Mouse (Mus musculus): ENCODE data around the gene Ntm.

Ntm gene

DNA sequence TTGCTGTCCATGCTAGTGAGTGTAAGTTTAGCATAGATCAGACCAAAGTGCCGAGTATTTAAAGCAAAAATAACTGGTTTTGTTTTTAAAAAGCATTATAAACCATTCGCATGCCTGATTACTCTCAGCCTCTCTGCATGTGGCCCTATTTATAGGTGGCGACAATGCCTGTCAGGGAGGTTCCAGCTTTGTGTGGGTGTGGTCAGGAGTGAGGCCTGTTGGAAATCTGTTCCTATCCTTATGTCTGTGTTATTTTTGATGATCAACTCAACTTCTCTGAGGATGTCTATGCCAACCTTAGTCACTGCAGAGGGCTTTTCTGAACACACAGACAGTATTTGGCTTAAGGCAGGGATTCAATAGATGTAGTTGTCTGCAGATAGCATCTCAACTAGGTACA is 78.9 kb downstream of the Ntm start:
- DNase-seq (ENCODE audit: low read depth): no peak

DNA sequence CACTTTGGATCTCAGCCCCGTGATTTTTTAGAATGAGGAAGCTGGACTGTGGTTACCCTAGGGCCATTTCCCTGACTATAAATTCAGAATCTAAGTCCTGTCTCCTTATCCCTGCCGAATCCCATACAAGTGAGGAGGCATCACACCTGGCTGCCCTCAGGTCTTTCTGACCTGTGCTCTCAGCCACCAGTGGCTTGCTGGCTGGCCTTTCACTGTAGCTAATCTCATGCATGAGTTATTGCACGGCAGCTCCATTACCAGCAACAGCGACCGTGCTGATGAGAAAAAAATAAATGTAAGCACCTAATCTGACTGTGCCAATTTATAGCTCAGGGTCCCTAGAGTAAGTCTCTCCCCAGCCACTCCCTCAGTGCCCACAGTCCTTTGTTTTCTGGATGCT is 81.3 kb downstream of the Ntm start:
- DNase-seq (ENCODE audit: low read depth): no peak

DNA sequence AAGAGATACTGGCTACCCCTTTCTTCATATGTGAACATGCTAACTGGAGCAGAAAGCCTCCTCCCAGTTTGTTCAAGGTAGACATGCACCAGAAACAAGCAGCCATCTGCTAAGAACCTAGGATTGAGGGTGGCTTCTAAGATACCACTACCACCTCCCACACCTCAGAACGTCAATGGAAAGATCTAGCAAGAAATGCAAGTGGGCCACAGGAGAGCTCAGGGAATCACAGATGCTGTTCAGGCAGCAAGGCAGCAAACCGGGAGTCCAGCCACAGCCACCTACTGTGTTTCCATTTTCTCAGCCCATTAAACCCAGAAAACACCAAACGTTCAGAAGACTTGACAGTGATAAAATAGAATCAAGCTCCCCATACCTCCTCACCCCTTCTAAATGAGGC is 85.4 kb downstream of the Ntm start:
- no peak for DNase-seq (ENCODE audit: low read depth)

DNA sequence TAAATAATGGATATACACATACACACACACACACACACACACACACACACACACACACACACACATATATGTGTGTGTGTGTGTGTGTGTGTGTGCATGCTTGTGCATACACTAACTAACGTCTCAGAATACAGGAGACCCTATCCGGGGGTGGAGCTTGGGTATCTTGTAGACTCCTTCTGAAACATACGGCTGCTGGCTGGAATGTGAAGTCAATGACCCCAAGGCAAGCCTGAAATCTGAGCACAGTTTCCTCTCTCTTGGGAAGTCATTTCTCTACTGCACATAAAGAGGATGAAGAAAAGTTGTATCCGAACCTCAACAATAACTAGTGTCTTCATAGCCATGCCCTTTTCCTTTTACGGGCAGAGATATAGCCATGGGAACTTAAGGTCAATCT is 95.2 kb downstream of the Ntm start:
- DNase-seq (ENCODE audit: low read depth): no peak

DNA sequence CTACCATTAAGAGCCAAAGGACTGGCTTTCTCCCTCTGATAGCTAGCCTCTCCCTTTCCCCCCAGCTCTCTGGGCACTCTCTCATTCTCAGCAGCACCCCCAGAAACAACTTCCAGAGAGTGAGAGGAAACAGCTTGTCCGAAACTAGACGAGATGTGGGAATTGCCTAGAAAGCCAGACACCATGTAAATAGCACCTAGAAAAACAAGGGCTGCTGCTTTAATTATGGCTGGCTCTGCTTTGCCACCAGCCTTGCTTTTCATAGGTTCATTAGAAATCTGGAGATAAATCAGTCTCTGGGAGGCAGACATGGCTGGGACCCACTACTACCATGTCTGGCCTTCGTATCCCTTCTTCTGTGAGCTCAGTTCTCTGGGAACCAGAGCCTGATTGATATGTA is 96.1 kb downstream of the Ntm start:
- DNase-seq (ENCODE audit: low read depth): no peak

DNA sequence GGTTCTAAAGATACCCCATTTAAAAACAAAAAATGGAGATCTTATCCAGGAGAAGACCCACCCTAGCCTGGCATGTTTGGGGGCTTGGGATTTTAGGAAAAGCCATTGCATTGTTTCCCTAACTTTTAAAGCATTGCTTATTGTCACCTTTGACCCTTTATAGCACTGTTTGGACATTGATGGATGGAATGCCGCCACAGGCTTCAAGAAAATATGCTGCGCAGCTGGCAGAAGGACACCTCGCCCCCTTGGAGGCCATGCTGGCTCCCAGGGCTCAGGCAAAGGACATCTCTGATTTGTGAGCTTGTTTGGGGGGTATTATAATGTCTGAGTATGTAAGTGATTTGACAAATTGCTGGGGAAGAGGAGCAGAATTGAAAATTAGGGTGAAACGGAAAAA is 96.8 kb downstream of the Ntm start:
- DNase-seq (ENCODE audit: low read depth): no peak

DNA sequence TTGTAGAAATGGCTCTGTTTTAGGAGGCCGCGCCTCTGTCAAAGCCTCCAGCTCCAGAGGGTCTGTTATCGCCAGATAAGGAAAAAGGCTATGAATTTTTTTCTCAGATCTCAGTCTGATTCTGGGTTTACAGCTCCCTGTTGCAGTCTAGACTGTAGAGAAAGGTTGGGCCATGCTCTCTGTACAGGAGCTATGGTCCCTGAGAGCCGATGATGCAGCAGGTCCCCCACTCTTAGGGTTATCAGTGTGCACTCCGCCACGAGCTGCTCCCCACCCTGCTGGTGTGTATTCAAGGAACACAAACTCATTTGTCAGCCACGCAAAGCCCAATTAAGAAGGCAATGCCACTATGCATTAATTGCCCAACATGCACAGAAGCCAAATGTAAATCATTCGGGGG is 97.4 kb downstream of the Ntm start:
- no peak for DNase-seq (ENCODE audit: low read depth)

DNA sequence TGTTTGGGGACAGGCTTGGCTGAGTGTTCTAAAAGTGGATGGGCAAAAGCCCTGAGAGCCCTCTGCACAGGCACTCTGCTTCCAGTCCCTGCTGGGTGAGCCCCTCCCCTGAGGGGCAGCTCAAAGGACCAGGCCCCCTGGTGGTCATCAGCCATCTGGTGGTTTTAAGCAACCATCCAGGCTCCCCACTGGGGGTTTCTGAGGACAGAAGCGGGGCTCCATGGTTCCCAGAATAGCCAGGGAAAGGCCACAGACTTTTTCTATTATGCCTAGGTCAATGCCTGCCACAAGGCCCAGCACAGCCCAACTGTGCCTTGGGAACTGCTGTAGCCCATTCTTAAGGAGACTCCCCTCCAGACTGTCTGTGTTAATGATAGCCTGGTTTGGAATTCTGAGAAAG is 98.1 kb downstream of the Ntm start:
- no peak for DNase-seq (ENCODE audit: low read depth)

DNA sequence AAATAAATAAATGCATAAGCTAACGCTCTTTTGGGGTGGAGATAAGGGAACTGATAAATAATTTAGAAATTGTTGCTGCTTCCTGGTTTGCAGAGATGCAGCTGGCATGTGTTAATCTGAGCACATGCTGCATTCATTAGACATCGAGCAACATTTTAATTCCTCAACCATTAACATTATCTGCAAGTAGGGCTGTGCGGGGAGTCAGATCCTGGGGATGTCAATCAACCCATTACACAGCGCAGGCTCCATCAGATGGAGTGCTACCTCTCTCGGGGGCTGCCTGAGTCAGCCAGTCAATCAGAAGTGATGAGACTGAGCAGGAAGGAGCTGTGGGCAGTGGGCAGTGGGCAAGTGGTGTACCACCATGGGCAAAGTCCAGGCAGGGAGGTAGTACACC is 100.5 kb downstream of the Ntm start:
- no peak for DNase-seq (ENCODE audit: low read depth)

DNA sequence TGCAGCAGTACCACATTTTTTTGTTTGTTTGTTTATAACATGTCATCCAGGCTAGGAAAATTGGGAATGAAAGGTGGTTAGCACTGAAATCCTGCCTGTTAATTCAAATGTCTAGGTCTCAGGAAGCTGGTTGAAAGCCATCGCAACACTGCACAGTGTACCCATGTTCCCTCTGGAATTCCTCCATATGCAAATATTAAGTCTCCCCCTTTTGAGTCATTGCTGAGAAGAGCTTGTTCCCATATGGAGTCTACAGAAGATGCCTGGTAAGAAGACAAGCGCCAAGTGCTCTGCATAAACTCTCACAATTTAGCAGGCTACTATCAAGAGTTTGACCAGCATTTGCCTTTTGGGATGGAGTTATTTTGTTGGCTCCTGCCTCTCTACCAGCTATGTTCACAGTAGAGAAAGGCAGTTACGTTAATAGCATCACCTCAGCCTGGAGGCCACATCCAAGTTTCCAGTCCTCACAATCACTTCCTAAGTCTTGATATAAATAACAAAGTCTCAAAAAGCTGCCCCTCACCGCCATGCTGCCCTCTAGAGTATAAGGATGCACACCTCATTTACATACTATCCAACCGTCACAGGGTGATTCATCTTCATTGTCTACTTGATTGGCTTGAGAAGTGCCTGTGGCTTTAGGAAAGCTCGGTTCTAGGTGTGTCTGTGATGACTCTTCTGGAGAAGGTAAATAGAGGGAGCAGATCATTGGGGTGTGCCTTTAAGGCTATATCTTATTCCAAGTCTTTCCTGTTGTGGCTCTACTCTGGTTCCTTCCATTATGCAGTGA is 103.5 kb downstream of the Ntm start:
- no peak for DNase-seq (ENCODE audit: low read depth)

DNA sequence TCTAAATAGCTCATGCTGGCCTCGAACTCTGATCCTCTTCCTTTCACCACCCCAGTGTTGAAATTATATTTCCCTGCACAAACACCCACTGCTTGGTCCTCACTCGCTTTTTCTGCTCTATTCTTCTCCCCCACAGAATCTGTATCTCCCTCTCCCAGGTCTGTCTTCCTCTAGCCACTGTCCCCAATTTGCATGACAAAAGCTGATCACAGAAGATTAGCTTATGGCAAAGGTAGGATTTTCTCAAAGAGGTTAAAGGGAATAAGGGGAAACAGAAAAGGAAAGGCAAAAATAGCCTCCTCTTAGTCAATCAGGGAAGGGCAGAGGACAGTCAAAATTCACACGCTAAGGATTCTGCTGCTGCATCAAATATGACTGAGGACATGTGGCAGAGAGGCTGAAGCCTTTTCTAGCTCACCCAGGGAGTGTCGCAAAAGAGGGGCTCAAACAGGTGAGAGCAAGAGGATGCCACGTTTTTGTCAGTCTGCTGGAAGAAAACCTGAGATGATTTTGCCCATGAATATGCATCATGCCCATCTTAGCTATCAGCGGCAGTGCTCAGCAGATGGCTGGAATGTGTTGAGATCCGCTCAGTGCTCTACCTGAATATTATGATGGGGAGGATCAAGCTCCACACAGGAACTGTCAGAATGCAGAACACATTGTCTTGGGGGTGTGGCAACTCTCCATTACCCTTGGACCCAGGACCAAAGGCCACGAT is 114.0 kb downstream of the Ntm start:
- DNase-seq (ENCODE audit: low read depth): no peak

DNA sequence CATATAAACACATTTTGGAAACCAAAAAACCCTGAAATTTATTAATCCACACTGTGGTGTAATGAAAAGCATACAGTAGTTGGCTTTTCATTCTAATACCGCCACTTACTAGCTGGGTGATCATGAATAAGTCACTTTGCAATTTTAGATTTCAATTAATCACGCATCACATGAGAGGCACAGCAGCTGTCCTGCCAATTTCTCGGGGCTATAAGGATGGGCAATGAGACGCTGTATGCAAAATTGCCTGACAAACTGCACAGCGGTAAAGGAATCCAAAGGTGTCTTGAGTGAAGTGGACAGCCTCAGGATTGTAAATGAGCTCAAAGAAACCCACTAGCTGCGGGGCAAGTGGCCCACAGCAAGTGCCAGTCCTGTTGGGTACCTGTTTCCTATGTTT is 125.6 kb downstream of the Ntm start:
- DNase-seq (ENCODE audit: low read depth): no peak

DNA sequence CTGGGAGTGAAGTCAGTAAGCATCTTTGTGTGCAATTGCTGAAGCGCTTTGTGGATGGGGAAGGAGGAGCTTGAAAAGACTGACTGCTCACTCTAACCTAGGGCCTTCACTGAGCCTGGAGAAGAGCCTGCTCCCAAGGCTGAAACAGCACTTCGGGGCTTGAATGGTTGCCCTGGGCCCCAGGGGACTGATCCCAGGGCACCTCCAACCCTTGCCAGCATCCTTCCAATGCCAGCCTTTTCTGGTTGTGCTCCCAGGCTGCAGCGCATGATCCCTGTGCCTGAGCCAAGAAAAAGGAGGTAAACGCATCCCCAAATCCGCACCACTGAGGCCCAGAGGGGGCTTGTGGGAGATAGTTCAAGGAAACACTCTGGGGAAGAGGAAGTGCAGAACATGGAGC is 128.0 kb downstream of the Ntm start:
- no peak for DNase-seq (ENCODE audit: low read depth)

DNA sequence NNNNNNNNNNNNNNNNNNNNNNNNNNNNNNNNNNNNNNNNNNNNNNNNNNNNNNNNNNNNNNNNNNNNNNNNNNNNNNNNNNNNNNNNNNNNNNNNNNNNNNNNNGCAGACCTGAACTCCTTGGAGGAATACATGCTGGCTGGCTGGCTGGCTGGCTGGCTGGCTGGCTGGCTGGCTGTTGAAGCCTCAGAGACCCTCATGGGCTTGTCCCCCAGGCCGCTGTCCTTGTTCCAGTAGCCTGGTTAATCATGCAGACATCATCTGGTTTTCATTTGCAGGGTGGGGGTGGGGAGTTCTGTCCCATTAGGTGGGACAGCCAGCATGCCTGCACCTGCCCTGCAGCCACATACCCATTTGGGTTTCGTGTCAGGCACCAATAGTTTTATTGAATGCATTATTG is 129.2 kb downstream of the Ntm start:
- no peak for DNase-seq (ENCODE audit: low read depth)

DNA sequence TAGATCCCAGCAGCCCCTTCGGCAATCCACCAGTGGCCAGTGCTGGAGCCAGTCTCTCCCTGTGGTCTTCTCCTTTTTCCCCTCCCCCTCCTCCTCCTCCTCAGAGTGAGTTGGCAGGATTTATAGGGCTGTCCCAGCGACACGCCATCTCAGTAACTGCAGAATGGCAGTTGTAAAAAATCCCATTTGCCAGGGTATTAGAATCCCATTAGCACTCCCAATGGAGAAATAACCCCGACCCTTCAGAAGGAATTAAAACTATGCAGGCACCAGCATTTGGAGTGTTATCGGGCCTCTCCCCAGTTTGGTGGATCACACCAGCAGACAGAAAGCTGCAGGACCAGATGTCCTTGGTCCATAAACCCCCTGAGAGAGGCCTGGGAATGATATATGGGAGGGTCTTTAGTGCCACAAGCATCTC is 135.7 kb downstream of the Ntm start:
- no peak for DNase-seq (ENCODE audit: low read depth)

DNA sequence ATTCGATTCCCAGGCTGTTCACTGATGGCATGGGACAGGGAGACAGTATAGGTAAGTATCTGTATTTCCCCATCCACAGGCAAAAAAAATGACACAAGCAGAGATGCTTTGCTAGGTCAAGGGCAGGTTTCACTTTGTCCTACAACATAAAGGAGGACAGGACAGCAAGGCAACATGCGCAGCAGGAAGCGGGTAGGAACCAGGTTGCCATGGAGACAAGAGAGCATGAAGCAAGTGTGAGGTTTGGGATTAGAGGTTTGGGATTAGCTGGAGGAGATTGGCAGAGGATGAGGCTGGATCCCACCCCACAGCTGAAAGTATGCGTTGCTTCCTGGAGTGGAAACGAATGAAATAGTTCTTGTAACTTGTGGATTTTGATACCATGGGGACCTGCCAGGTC is 137.7 kb downstream of the Ntm start:
- no peak for DNase-seq (ENCODE audit: low read depth)

DNA sequence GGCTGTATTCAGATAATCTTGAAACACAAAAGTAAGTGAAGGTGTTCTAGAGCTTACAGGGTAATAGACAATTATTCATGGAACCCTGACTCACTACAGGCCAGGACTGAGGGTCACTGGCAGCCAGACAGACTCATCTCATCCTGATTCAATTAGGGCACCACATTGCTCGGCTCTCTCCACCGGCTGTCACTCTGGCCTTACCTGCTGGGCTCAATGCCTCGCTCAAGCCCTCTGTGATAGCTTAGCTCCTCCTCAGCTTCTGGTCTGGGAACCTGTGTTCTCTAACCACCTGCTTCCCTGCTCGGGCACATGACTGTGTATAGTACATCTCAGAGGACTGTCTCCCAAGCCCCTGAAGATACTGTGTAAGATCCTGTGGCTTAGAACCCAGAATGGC is 139.2 kb downstream of the Ntm start:
- DNase-seq (ENCODE audit: low read depth): no peak

DNA sequence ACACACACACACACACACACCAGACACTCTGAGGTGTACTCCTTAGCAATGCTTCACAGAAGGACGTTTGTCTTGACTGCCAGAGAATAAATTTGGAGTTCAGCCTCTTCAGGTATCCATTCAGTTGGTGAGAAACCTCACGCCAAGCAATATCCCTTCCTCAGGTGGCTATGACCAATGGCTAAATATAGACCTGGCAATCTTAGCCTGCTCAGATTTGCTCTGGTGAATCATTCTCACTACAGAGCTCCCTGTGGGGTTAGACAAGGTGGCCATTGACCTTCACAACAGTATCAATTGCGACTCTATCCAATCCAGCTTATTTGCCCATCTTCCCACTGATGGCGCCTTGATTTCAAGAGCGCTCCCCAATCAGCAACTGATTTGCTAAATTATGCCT is 150.3 kb downstream of the Ntm start:
- DNase-seq (ENCODE audit: low read depth): no peak

DNA sequence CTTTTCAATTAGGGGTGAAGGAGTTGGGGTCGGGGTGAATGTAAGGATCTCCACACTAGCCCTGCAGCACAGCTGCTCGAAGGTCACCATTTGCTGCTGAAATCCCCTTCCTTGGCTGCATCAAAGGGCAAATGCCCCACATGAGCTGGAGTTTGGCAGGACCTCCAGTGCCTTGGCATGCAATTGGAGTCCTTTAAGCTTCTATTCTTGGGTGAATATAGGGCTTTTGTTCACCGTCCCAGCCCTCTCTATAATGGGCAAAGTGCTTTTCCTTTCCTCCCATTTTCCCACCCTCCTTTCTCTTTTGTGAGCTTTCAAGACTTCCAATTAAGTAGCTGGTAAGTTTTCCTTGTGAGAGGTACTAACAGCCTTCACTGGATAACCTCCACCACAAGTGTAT is 156.2 kb downstream of the Ntm start:
- DNase-seq (ENCODE audit: low read depth): no peak

DNA sequence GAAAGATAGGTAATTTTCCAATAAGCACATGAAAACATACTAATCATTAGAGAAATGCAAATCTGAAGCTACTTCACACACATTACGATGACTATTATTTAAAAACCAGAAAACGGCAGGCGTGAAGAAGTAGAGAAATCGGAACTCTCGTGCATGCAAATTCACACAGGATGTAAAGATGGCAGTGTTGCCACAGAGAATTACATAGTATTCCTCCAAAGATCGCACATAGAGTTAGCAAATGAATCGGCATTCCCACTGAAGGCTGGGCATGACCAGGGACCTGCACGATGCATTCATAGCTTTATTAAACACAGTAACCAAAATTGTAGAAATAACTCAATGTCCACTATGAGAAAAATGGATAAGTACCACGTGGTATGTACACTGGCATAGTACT is 158.5 kb downstream of the Ntm start:
- DNase-seq (ENCODE audit: low read depth): no peak

DNA sequence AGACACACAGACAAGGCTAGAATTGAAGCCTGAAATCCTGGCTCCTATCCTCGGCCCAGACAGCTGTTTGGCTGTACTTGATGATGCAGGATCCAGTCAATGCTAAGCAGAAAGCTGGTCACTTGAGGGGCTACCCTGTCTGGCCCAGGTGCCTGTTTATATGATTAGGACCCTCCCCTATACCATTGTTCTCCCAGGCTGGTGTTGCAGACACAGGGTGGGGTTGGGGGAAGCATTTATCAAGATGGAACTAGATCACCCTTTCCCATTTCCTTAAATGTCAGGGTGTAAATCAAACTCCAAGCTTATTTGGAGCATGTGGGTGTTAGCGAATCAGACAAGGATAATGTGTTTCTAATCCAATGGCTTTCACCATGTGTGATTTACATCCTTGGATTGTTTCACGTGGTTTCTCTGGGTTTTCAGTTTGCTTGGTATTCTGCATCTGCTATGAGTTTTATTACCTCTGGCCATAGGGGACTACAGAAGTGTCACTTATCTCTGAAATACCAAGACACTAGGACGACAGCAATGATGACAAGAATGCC is 159.1 kb downstream of the Ntm start:
- no peak for DNase-seq (ENCODE audit: low read depth)

DNA sequence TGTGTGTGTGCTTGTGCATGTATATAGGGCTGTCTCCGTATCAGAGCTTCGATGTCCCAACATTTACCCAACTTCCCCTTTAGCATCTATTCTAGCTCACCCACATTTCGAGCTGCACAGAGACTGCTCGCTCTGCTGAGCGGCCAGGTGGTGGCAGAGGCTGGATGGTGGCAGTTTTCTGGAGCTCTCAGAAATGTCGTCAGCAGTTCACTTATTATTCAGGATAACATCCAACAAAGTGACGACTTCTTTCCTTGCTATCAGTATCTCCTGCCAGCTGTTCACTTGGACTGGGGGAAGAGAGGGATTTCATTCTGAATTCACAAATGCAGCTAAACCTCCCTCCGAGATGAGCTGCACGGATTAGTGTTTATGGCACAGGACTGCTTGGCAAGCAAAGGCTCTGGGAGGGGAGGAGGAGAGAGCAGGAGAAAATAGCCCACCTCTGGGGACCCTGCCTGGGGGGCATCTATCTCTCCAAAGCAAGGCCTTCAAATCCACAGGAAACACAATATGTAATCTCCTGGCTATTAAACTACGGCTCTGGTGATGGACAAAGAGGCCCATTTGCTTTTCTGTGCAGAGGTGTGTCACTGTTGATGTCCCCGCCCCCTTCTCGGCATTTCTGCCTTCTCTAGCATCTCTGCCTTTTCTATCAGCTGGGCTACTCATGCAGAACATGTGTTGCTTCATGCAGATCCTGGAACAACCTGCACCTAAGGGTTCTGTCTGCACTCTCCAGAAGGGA is 159.8 kb downstream of the Ntm start:
- no peak for DNase-seq (ENCODE audit: low read depth)
